Mouse (Mus musculus): ENCODE results near the gene Olfr220. TPM values are rescaled to one million over a fixed set of nuclear protein-coding genes. Genes with fewer than 3 reads are reported as not detected.

Gene Olfr220
- polyA plus RNA-seq, 1 experiment: not detected

DNA sequence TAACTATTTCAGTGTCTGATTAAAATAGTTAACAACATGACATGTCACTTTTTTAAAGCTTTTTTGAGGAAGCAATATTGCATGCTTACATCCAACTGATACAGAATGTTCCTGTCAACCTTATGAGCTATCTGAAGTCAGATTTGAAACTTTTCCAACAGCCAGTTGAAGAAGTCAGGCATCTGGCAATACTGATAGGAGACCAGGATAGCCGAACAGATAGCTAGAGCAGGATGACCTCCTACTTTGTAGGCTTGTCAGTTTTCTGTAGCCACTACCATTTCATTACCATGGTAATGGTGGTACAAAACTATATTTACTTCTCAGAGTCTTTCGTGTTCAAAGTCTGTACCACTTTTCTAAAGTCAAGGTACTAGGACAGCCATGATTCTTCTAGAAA is 13.5 kb upstream of the Olfr220 start:
- Histone ChIP-seq H3ac (ENCODE audit: control insufficient read depth, insufficient read length) (no peak overlapping the region), H3K36me3 (ENCODE audit: control insufficient read depth, insufficient read depth) (no peaks in the 10 kb centered on the region), H3K4me2 (ENCODE audit: low read depth) (no peak overlapping the region), H3K4me3 (no peak overlapping the region), H3K27me3 (ENCODE audit: control insufficient read depth, insufficient read depth, insufficient read length) (no peaks in the 10 kb centered on the region), H3K79me2 (ENCODE audit: control insufficient read depth, insufficient read depth) (no peaks in the 10 kb centered on the region)
- TF ChIP-seq MYOG (IDR thresholded peaks at IDR 0.05; ENCODE audit: control insufficient read depth in 1 of 3, insufficient read depth in 1 of 3, insufficient read length in 2 of 3, low read depth in 2 of 3) (no peak), POLR2A (IDR thresholded peaks at IDR 0.05; ENCODE audit: insufficient read length, low read depth) (no peak), REST (IDR thresholded peaks at IDR 0.05; ENCODE audit: insufficient read depth, insufficient read length) (no peak), MAX (IDR thresholded peaks at IDR 0.05; ENCODE audit: low read depth) (no peak), SRF (IDR thresholded peaks at IDR 0.05; ENCODE audit: control insufficient read depth, insufficient read length, low read depth) (no peak), MYOD1 (IDR thresholded peaks at IDR 0.05; ENCODE audit: control insufficient read depth in 1 of 3, insufficient read length in 2 of 3, low read depth in 2 of 3) (no peak), TCF3 (IDR thresholded peaks at IDR 0.05; ENCODE audit: insufficient read length, low read depth) (no peak), TCF12 (IDR thresholded peaks at IDR 0.05; ENCODE audit: insufficient read depth, poor library complexity, severe bottlenecking) (no peak), USF1 (IDR thresholded peaks at IDR 0.05; ENCODE audit: low read depth) (no peak), E2F4 (IDR thresholded peaks at IDR 0.05; ENCODE audit: insufficient read depth) (no peak), POLR2AphosphoS2 (IDR thresholded peaks at IDR 0.05; ENCODE audit: insufficient read length, low read depth) (no peak), CEBPB (IDR thresholded peaks at IDR 0.05; ENCODE audit: insufficient read depth, poor library complexity, severe bottlenecking) (no peak)

DNA sequence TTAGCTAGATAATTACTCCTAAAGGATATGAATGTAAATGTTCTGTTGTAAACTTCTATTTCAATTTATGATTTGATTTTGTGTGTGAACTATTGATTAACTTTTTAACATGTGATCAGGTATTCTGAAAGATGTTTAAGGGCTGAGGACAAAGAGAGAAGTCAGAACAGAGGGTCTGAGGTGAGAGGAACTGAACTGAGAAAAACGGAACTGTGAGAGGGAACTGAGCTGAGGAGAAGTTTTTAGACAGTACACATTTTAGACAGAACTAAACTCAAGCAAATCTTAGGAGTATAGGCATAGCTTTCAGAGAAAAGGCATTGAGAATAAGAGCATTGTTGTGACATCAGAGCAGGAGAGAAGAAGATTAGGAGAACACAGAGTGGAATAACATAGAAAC is 7.8 kb upstream of the Olfr220 start:
- Histone ChIP-seq H3K79me2 (ENCODE audit: control insufficient read depth, insufficient read depth) (no peaks in the 10 kb centered on the region), H3K27me3 (ENCODE audit: control insufficient read depth, insufficient read depth, insufficient read length) (no peaks in the 10 kb centered on the region), H3K36me3 (ENCODE audit: control insufficient read depth, insufficient read depth) (no peaks in the 10 kb centered on the region), H3K4me2 (ENCODE audit: low read depth) (no peak overlapping the region), H3K4me3 (no peak overlapping the region), H3ac (ENCODE audit: control insufficient read depth, insufficient read length) (no peak overlapping the region)
- TF ChIP-seq MYOG (IDR thresholded peaks at IDR 0.05; ENCODE audit: control insufficient read depth in 1 of 3, insufficient read depth in 1 of 3, insufficient read length in 2 of 3, low read depth in 2 of 3) (no peak), SRF (IDR thresholded peaks at IDR 0.05; ENCODE audit: control insufficient read depth, insufficient read length, low read depth) (no peak), TCF12 (IDR thresholded peaks at IDR 0.05; ENCODE audit: insufficient read depth, poor library complexity, severe bottlenecking) (no peak), MAX (IDR thresholded peaks at IDR 0.05; ENCODE audit: low read depth) (no peak), POLR2AphosphoS2 (IDR thresholded peaks at IDR 0.05; ENCODE audit: insufficient read length, low read depth) (no peak), CEBPB (IDR thresholded peaks at IDR 0.05; ENCODE audit: insufficient read depth, poor library complexity, severe bottlenecking) (no peak), E2F4 (IDR thresholded peaks at IDR 0.05; ENCODE audit: insufficient read depth) (no peak), MYOD1 (IDR thresholded peaks at IDR 0.05; ENCODE audit: control insufficient read depth in 1 of 3, insufficient read length in 2 of 3, low read depth in 2 of 3) (no peak), USF1 (IDR thresholded peaks at IDR 0.05; ENCODE audit: low read depth) (no peak), TCF3 (IDR thresholded peaks at IDR 0.05; ENCODE audit: insufficient read length, low read depth) (no peak), REST (IDR thresholded peaks at IDR 0.05; ENCODE audit: insufficient read depth, insufficient read length) (no peak), POLR2A (IDR thresholded peaks at IDR 0.05; ENCODE audit: insufficient read length, low read depth) (no peak)

DNA sequence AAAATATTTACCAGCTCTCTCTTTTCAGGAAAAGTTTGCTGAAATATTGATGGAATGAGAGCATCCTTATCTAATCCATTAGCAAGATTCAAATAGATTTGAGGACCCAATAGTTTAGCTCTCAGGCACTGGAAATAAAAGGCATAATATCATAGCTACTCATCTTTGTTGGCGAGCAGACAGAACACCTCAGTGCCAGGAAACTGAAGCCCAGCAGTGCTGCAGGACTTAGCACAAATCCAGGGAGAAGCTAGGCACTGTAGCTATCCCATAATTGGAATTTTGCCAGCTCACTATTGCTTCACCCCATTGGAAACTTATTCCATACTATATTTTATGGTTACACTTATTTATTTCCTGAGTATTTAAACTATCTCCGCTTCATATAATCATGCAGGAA is 13.2 kb downstream of the Olfr220 start:
- Histone ChIP-seq H3K36me3 (ENCODE audit: control insufficient read depth, insufficient read depth) (no peaks in the 10 kb centered on the region), H3K79me2 (ENCODE audit: control insufficient read depth, insufficient read depth) (no peaks in the 10 kb centered on the region), H3K4me3 (no peak overlapping the region), H3ac (ENCODE audit: control insufficient read depth, insufficient read length) (no peak overlapping the region), H3K4me2 (ENCODE audit: low read depth) (no peak overlapping the region), H3K27me3 (ENCODE audit: control insufficient read depth, insufficient read depth, insufficient read length) (no peaks in the 10 kb centered on the region)
- TF ChIP-seq SRF (IDR thresholded peaks at IDR 0.05; ENCODE audit: control insufficient read depth, insufficient read length, low read depth): no peak
- TF ChIP-seq MYOD1 (IDR thresholded peaks at IDR 0.05; ENCODE audit: control insufficient read depth in 1 of 3, insufficient read length in 2 of 3, low read depth in 2 of 3): no peak
- no peak for TF ChIP-seq MAX (IDR thresholded peaks at IDR 0.05; ENCODE audit: low read depth)
- TF ChIP-seq TCF3 (IDR thresholded peaks at IDR 0.05; ENCODE audit: insufficient read length, low read depth): no peak
- TF ChIP-seq MYOG (IDR thresholded peaks at IDR 0.05; ENCODE audit: control insufficient read depth in 1 of 3, insufficient read depth in 1 of 3, insufficient read length in 2 of 3, low read depth in 2 of 3): no peak
- no peak for TF ChIP-seq USF1 (IDR thresholded peaks at IDR 0.05; ENCODE audit: low read depth)
- no peak for TF ChIP-seq CEBPB (IDR thresholded peaks at IDR 0.05; ENCODE audit: insufficient read depth, poor library complexity, severe bottlenecking)
- no peak for TF ChIP-seq REST (IDR thresholded peaks at IDR 0.05; ENCODE audit: insufficient read depth, insufficient read length)

DNA sequence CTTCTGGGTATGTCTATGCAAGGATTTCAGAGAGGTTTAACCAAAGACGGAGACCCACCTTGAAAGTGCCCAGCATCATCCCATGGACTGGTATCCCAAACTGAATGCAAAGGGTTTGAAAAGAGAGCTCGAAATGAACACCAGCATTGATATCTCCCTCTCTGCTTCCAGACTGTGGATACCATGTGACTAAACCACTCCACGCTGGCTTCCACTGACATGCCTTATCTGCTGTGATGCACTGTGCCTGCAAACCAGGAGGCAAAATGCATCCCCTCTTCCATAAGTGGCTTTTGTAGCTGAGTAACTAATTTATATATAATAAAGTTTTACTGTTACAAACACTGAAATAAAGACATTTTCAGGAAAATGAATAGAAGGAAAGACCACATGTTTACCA is 23.5 kb downstream of the Olfr220 start:
- H3K4me2 ChIP-seq (ENCODE audit: low read depth): no peak overlapping the region
- no peak overlapping the region for H3K4me3 ChIP-seq
- TF ChIP-seq POLR2A (IDR thresholded peaks at IDR 0.05; ENCODE audit: insufficient read length, low read depth) (no peak), REST (IDR thresholded peaks at IDR 0.05; ENCODE audit: insufficient read depth, insufficient read length) (no peak), TCF12 (IDR thresholded peaks at IDR 0.05; ENCODE audit: insufficient read depth, poor library complexity, severe bottlenecking) (no peak), TCF3 (IDR thresholded peaks at IDR 0.05; ENCODE audit: insufficient read length, low read depth) (no peak), MAX (IDR thresholded peaks at IDR 0.05; ENCODE audit: low read depth) (no peak), CEBPB (IDR thresholded peaks at IDR 0.05; ENCODE audit: insufficient read depth, poor library complexity, severe bottlenecking) (no peak), MYOG (IDR thresholded peaks at IDR 0.05; ENCODE audit: control insufficient read depth in 1 of 3, insufficient read depth in 1 of 3, insufficient read length in 2 of 3, low read depth in 2 of 3) (no peak), E2F4 (IDR thresholded peaks at IDR 0.05; ENCODE audit: insufficient read depth) (no peak), POLR2AphosphoS2 (IDR thresholded peaks at IDR 0.05; ENCODE audit: insufficient read length, low read depth) (no peak), MYOD1 (IDR thresholded peaks at IDR 0.05; ENCODE audit: control insufficient read depth in 1 of 3, insufficient read length in 2 of 3, low read depth in 2 of 3) (no peak), USF1 (IDR thresholded peaks at IDR 0.05; ENCODE audit: low read depth) (no peak), SRF (IDR thresholded peaks at IDR 0.05; ENCODE audit: control insufficient read depth, insufficient read length, low read depth) (no peak)
- no peaks in the 10 kb centered on the region for H3K36me3 ChIP-seq (ENCODE audit: control insufficient read depth, insufficient read depth)
- no peak overlapping the region for H3ac ChIP-seq (ENCODE audit: control insufficient read depth, insufficient read length)
- H3K79me2 ChIP-seq (ENCODE audit: control insufficient read depth, insufficient read depth): no peaks in the 10 kb centered on the region
- no peaks in the 10 kb centered on the region for H3K27me3 ChIP-seq (ENCODE audit: control insufficient read depth, insufficient read depth, insufficient read length)
